Mouse (Mus musculus): ENCODE results near the gene Cacng4. TPM values are rescaled to one million over a fixed set of nuclear protein-coding genes. Genes with fewer than 3 reads are reported as not detected.

Gene Cacng4
- 3.7 and 3.8 TPM in 2 replicates for polyA plus RNA-seq (2015; fragmentation: Nextera tagmentation; extraction: Ambion mirVana)

DNA sequence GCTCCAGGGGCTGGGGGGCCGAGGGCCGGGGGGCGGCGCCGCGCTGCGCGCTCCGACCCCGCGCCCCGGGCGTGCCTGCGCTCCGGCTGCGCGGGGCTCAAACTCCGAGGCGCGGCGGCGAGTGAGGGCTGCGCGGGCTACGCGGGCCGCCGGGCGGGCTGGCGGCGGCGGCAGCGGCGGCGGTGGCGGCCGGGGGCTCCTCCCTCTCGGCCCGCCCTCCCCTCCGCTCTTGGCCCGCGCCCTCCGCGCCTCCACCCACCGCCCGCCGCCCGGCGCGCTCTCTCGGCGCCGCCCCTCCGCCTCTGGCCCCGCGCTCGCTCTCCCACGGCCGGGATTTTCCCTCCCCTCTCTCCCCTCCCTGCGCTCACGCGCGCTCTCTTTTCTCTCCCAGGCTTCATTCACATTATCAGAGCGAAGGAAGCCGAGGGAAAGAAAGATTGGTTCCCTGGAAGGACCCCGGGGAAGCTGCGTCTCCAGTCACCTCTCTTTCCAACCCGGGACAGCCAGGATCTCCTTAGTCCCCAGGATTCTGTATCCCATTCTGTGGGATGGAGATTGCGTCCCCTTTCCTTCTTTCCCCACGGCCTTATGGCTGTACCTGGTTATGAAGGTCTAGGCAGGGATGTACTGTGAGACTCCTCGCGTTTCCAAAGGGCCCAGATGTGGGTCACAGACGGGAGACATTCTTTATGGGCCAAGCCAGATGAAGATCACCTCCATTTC is at the start of gene Cacng4:
Gene Cacng4 (minus strand): TSS at position 11 of the 723 bp plus-strand sequence.
- ATAC-seq (ENCODE audit: insufficient number of reproducible peaks, low FRiP score, low TSS enrichment, low read depth), result peak; percentile 61; the same call in 1 of the 2 replicates
- Histone ChIP-seq H3K4me3 (replicated peaks) (peak within 1 kb of the TSS; percentile 66), H3K4me1 (peaks cover 33% of the 10 kb centered on the region), H3K27ac (replicated peaks) (no peak within 1 kb of the TSS), H3K9me3 (replicated peaks) (no peaks in the 10 kb centered on the region), H3K9ac (peak within 1 kb of the TSS; percentile 21), H3K27me3 (peaks cover 50% of the 10 kb centered on the region), H3K36me3 (no peaks in the 10 kb centered on the region), H3K4me2 (replicated peaks) (peak within 1 kb of the TSS; percentile 99)
- WGBS, result under 1% methylated on average over 36 of the region's 73 CpGs

DNA sequence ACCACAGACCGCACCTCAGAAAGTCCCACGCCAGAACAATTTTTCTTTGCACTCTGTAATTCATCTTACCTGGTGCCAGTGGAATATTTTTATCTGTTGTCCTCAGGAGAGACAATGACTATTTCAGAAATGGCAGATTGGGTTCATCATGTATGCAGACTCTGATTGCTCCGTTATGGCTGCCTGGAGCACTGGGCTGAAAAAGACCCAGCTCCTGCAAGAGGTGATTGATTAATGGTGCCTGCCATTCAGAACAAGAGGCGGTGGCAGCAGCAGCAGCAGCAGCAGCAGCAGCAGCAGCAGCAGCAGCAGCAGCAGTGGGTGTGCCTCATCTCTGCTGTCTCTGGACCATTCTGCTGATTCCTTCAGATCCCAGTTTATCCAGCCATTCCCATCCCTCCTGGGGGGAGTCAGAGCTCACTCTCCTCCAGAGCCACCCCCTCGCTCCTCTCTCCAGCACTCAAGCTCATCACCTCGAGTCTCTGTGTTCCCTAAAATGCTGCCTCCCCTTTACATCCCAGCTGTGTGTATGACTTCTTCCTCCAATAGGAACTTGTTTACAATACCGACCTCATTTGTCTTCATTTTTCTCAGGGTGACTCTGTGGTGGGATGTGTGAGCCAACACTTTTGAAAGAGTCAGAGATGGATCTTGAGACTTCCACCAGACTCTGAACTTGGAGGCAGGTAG is 39.1 kb upstream of the Cacng4 start:
- Histone ChIP-seq H3K9ac (no peak overlapping the region), H3K4me2 (replicated peaks) (no peak overlapping the region), H3K9me3 (replicated peaks) (no peaks in the 10 kb centered on the region), H3K4me1 (no peaks in the 10 kb centered on the region), H3K4me3 (replicated peaks) (no peak overlapping the region), H3K36me3 (no peaks in the 10 kb centered on the region), H3K27ac (replicated peaks) (no peak overlapping the region), H3K27me3 (no peaks in the 10 kb centered on the region)
- 60% methylated on average over 7 of the region's 7 CpGs for WGBS
- ATAC-seq (ENCODE audit: insufficient number of reproducible peaks, low FRiP score, low TSS enrichment, low read depth), result no peak

DNA sequence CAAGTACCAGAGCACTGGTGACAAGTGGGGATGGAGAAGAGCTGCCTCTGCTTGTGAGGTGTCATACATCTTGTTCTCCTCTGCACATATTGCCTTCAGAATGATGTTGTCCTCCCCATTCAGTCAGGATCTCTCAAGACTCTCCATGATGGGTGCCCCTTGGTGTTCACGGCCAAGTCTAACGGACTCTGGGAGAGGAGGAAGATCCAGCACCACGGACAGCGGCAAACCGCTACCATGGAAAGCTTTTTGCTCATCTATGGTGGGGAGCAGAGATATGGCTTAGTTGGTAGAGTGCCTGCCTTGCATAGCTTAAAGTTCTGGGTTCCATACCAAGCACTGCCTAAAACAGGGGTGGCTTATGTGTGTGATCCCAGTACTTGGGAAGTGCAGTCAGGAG is 22.8 kb upstream of the Cacng4 start:
- Histone ChIP-seq H3K9me3 (replicated peaks) (no peaks in the 10 kb centered on the region), H3K4me3 (replicated peaks) (no peak overlapping the region), H3K9ac (no peak overlapping the region), H3K27me3 (peaks cover 2% of the 10 kb centered on the region; the same call in 1 of the 2 replicates), H3K36me3 (no peaks in the 10 kb centered on the region), H3K27ac (replicated peaks) (no peak overlapping the region), H3K4me1 (0 out of 2 replicates have a peak, but pooled peaks cover 6% of the 10 kb centered on the region), H3K4me2 (replicated peaks) (no peak overlapping the region)
- no peak for ATAC-seq (ENCODE audit: insufficient number of reproducible peaks, low FRiP score, low TSS enrichment, low read depth)
- WGBS, result 37% methylated on average over 5 of the region's 5 CpGs

DNA sequence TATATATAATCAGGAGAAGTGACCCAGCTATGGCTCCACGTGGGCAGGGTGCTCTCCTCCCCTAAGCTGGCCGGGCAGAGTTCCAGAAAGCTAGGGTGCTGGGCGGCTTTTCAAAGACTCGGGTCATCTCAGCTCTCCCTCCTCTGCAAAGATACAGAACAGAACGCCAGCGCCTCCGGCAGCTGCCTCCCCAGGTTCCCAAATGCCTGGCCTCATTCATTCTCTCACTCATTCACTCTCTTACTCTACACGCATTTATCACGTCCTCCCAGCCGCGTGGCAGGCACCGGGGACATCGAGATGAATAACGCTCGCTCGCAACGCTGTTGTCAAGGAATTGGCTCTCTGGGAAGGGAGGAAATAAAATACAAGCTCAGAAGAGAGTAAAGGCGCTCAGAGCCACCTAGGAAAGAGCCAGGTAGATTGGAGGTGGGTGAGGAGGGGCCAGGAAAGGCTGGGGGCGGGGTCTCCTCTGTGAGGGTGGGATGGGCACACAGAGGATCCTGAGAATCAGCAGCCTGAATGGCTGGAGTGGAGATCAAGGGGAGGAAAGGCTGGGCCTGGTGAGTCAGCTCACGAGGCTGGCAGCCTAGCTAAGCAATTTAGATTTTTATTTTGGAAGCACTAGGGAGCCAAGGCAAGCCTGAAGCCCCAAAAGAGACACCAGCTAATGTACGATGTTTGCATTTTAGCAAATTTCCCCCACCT is 18.7 kb upstream of the Cacng4 start:
- no peak overlapping the region for H3K4me3 ChIP-seq (replicated peaks)

DNA sequence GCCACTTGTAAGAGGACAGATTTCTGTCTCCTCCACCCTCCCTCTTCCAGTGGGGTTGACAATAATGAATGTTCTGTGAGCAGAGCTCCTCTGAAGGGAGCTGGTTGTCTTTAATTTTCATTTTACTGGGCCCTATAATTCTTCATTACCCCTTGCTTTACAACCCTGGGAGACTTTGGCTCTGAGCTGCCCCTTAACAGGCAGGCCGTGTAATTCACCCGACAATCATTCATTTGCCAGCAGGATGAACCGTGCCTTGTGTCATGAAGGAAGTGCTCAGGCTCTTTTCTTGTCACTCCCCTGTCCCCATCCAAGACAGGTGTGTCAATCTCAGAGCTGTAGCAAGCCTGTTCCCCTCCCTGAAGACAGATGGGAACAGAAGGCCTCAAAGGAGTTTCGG is 18.1 kb upstream of the Cacng4 start:
- Histone ChIP-seq H3K27me3 (peaks cover 12% of the 10 kb centered on the region; the same call in 1 of the 2 replicates), H3K9ac (no peak overlapping the region), H3K4me3 (replicated peaks) (no peak overlapping the region), H3K9me3 (replicated peaks) (no peaks in the 10 kb centered on the region), H3K27ac (replicated peaks) (no peak overlapping the region), H3K4me2 (replicated peaks) (no peak overlapping the region), H3K4me1 (0 out of 2 replicates have a peak, but pooled peaks cover 6% of the 10 kb centered on the region), H3K36me3 (no peaks in the 10 kb centered on the region)
- ATAC-seq (ENCODE audit: insufficient number of reproducible peaks, low FRiP score, low TSS enrichment, low read depth), result no peak
- 37% methylated on average over 4 of the region's 4 CpGs for WGBS

More for the DNA sequence above, 18.7 kb upstream of the Cacng4 start:
- Histone ChIP-seq H3K4me2 (replicated peaks) (no peak overlapping the region), H3K27ac (replicated peaks) (no peak overlapping the region), H3K36me3 (no peaks in the 10 kb centered on the region), H3K4me1 (0 out of 2 replicates have a peak, but pooled peaks cover 6% of the 10 kb centered on the region), H3K27me3 (peaks cover 12% of the 10 kb centered on the region; the same call in 1 of the 2 replicates), H3K9me3 (replicated peaks) (no peaks in the 10 kb centered on the region), H3K9ac (no peak overlapping the region)
- ATAC-seq (ENCODE audit: insufficient number of reproducible peaks, low FRiP score, low TSS enrichment, low read depth), result no peak
- WGBS, result 28% methylated on average over 21 of the region's 21 CpGs

DNA sequence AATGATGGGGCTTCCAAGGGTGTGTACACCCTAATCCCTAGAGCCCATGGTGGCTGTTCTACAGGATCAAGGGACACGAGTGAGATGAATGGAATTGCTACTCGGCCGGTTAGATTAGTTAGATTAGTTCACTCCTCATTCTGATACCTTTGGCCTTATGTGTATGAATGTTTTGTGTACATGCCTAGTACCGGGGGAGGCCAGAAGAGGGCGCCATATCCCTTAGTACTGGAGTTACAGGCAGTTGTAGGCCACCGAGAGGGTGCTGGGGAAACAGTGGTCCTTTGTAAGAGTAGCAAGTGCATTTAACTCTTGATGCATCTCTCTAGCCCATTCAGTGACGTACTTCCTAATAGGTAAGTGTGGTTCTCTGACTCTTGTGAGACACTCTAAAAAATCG is 14.2 kb upstream of the Cacng4 start:
- Histone ChIP-seq H3K4me3 (replicated peaks) (no peak overlapping the region), H3K27me3 (peaks cover 12% of the 10 kb centered on the region; the same call in 1 of the 2 replicates), H3K4me1 (0 out of 2 replicates have a peak, but pooled peaks cover 6% of the 10 kb centered on the region), H3K9me3 (replicated peaks) (no peaks in the 10 kb centered on the region), H3K27ac (replicated peaks) (no peak overlapping the region), H3K36me3 (no peaks in the 10 kb centered on the region), H3K9ac (no peak overlapping the region), H3K4me2 (replicated peaks) (no peak overlapping the region)
- WGBS, result 64% methylated on average over 8 of the region's 8 CpGs
- no peak for ATAC-seq (ENCODE audit: insufficient number of reproducible peaks, low FRiP score, low TSS enrichment, low read depth)

DNA sequence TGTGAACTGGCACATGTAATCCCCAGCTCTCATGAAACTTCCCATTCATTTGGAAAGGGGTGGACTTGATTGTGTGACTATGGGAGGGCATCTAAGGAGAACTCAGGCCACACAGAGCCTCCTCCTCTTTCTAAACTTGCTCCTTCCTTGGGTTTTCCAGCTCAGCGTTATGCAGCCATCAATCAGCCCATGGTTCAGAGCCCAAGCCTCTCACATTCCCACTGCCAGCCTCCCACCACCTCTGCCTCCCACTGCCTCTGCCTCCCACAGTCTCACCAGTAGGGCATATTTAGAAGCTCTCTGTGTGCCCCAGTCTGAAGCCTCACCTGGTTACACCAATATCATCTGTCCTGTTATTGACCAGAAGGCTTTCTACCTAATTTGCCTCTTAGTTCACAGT is 11.7 kb upstream of the Cacng4 start:
- H3K9me3 ChIP-seq (replicated peaks), result no peaks in the 10 kb centered on the region
- no peak overlapping the region for H3K27ac ChIP-seq (replicated peaks)
- no peaks in the 10 kb centered on the region for H3K4me1 ChIP-seq
- H3K9ac ChIP-seq, result no peak overlapping the region
- WGBS, result 76% methylated on average over 1 of the region's 1 CpGs
- H3K27me3 ChIP-seq, result no peaks in the 10 kb centered on the region
- no peak overlapping the region for H3K4me3 ChIP-seq (replicated peaks)
- H3K4me2 ChIP-seq (replicated peaks), result no peak overlapping the region
- ATAC-seq (ENCODE audit: insufficient number of reproducible peaks, low FRiP score, low TSS enrichment, low read depth), result no peak
- H3K36me3 ChIP-seq, result no peaks in the 10 kb centered on the region

DNA sequence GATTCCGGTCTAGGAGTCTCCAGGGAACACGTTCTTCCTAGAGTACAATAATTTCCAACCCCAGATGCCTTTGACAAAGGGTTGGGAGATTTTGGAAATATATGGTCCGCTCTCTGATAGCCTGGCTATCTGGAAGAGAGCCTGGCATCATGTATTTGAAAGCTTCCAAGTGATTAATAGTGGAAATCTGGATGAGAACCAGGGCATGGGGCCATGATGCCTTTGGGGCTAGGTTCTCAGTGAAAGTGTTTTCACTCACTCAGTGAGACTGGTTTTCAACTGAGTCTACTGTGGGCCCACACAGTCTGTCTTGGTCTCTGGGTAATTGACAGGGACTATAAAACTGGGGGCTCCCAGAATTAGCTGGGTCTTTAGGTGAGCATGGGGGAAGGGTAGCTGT is 7.6 kb upstream of the Cacng4 start:
- H3K4me2 ChIP-seq (replicated peaks), result no peak overlapping the region
- H3K4me1 ChIP-seq, result no peaks in the 10 kb centered on the region
- no peak overlapping the region for H3K4me3 ChIP-seq (replicated peaks)
- H3K9me3 ChIP-seq (replicated peaks), result no peaks in the 10 kb centered on the region
- peaks cover 32% of the 10 kb centered on the region for H3K27me3 ChIP-seq
- H3K36me3 ChIP-seq, result no peaks in the 10 kb centered on the region
- no peak for ATAC-seq (ENCODE audit: insufficient number of reproducible peaks, low FRiP score, low TSS enrichment, low read depth)
- H3K9ac ChIP-seq, result no peak overlapping the region
- WGBS, result 74% methylated on average over 3 of the region's 3 CpGs
- no peak overlapping the region for H3K27ac ChIP-seq (replicated peaks)

DNA sequence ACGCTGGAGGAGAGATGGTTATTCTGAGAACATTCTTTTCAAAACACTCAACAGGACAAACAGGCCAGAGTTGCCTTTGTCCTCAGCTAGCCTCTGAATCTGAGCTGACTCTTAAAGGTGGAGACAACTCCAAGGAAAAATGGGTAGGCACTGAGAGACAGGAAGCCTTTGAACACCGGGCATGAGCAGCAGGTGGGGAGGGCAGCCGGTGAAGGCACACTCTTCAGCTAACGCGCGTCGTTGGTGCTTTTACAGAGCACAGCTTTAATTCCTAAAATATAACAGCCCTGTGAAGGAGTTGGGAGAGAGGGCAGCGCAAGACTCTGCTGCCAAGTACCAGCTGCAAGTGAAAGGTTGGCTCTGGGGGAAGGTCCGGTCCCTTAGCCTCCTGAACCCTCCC is 5.0 kb upstream of the Cacng4 start:
- no peak overlapping the region for H3K4me2 ChIP-seq (replicated peaks)
- no peaks in the 10 kb centered on the region for H3K9me3 ChIP-seq (replicated peaks)
- peaks cover 45% of the 10 kb centered on the region for H3K27me3 ChIP-seq
- H3K27ac ChIP-seq (replicated peaks), result no peak overlapping the region
- no peaks in the 10 kb centered on the region for H3K36me3 ChIP-seq
- peaks cover 11% of the 10 kb centered on the region for H3K4me1 ChIP-seq
- no peak overlapping the region for H3K4me3 ChIP-seq (replicated peaks)
- ATAC-seq (ENCODE audit: insufficient number of reproducible peaks, low FRiP score, low TSS enrichment, low read depth), result no peak
- WGBS, result 34% methylated on average over 9 of the region's 9 CpGs
- no peak overlapping the region for H3K9ac ChIP-seq

DNA sequence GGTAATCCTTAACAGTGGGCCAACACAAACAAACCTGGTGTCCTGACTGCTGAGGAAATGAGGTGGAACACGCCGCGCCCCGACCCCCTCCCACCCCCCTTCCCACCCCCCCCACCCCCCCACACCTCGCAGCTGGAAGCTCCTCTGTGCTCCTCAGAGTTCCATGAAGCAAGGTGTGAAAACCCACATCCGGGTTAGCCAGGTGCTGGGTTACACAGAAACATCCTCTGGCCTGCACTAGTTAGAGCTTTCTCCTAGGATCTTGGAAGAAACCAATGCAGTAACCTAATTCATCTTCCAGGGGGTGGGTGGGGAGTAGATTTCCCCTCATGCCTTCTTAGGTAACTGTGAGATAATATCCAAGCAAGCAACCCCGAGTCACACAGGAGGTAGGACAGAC is 2.0 kb upstream of the Cacng4 start:
- Histone ChIP-seq H3K36me3 (no peaks in the 10 kb centered on the region), H3K27me3 (peaks cover 56% of the 10 kb centered on the region), H3K9me3 (replicated peaks) (no peaks in the 10 kb centered on the region), H3K4me2 (replicated peaks) (no peak overlapping the region), H3K4me1 (peaks cover 33% of the 10 kb centered on the region), H3K4me3 (replicated peaks) (no peak overlapping the region), H3K27ac (replicated peaks) (no peak overlapping the region), H3K9ac (no peak overlapping the region)
- WGBS, result 34% methylated on average over 7 of the region's 7 CpGs
- no peak for ATAC-seq (ENCODE audit: insufficient number of reproducible peaks, low FRiP score, low TSS enrichment, low read depth)

DNA sequence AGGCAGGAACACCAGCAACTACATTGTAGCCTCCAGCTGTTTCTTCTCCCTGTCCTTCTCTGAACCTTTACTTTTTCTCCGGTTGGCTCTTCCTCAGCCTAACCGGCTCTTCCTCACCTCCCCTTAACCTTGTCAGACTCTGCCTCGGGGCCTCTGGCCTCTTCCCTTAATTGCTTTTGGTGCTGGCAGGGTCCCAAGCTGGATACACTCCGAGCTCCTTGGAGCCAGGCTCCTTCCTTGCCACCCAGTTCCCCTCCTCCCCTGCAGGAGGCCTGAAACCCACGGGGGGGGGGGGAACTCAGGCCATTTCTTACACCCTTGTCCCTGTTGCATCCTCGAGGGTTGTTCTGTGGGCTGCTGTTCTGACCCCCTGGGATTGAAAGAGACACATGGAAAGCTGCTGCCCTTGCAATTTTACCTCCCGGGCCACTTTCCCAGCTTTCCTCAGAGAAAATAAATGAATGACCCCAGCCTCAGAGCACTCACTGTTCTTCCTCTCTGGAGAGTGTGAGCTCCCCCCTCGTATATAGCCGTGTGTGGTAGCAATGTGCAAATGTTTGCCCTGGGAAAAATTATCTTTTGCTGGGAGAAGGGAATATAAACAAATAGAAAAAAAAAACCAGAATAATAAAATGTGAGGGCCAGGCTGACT is 1.2 kb upstream of the Cacng4 start:
- H3K27ac ChIP-seq (replicated peaks), result no peak overlapping the region
- peak overlapping the region; percentile 66; the same call in 1 of the 2 replicates for H3K4me3 ChIP-seq (replicated peaks)
- H3K9ac ChIP-seq, result no peak overlapping the region
- H3K9me3 ChIP-seq (replicated peaks), result no peaks in the 10 kb centered on the region
- H3K4me1 ChIP-seq, result peaks cover 33% of the 10 kb centered on the region
- WGBS, result 4% methylated on average over 9 of the region's 9 CpGs
- H3K27me3 ChIP-seq, result peaks cover 53% of the 10 kb centered on the region
- ATAC-seq (ENCODE audit: insufficient number of reproducible peaks, low FRiP score, low TSS enrichment, low read depth), result no peak
- H3K36me3 ChIP-seq, result no peaks in the 10 kb centered on the region
- peak overlapping the region; percentile 99 for H3K4me2 ChIP-seq (replicated peaks)

All from embryonic facial prominence, embryonic 15.5 days (tissue).